Mouse (Mus musculus): Measurements from ENCODE around the gene Higd1a.

Higd1a gene

GRCm38 (mm10) chr9:121880840-121881239 lies 22.7 kb upstream of the Higd1a start:
- DNase-seq (ENCODE audit: low read depth), result peak; percentile 76

GRCm38 (mm10) chr9:121877052-121877740 lies 19.0 kb upstream of the Higd1a start:
- DNase-seq (ENCODE audit: low read depth), result peak; percentile 54

- no peak for DNase-seq (ENCODE audit: low read depth)
Observed at GRCm38 (mm10) chr9:121873578-121873977, 15.4 kb upstream of the Higd1a start.

- no peak for DNase-seq (ENCODE audit: low read depth)
Observed at GRCm38 (mm10) chr9:121872062-121872683, 14.0 kb upstream of the Higd1a start.

- DNase-seq (ENCODE audit: low read depth), result no peak
Observed at GRCm38 (mm10) chr9:121869973-121870515, 11.9 kb upstream of the Higd1a start.

GRCm38 (mm10) chr9:121869432-121869831 lies 11.3 kb upstream of the Higd1a start:
- DNase-seq (ENCODE audit: low read depth), result no peak

GRCm38 (mm10) chr9:121868236-121868635 lies 10.1 kb upstream of the Higd1a start:
- DNase-seq (ENCODE audit: low read depth), result no peak

GRCm38 (mm10) chr9:121867632-121868031 lies 9.5 kb upstream of the Higd1a start:
- DNase-seq (ENCODE audit: low read depth), result no peak

- no peak for DNase-seq (ENCODE audit: low read depth)
Observed at GRCm38 (mm10) chr9:121865425-121866008, 7.4 kb upstream of the Higd1a start.

- no peak for DNase-seq (ENCODE audit: low read depth)
Observed at GRCm38 (mm10) chr9:121864837-121865236, 6.7 kb upstream of the Higd1a start.

- DNase-seq (ENCODE audit: low read depth), result no peak
Observed at GRCm38 (mm10) chr9:121860921-121861320, 2.8 kb upstream of the Higd1a start.

GRCm38 (mm10) chr9:121859345-121859744 lies 1.2 kb upstream of the Higd1a start:
- DNase-seq (ENCODE audit: low read depth), result no peak

GRCm38 (mm10) chr9:121857474-121858152 lies 549 bp downstream of the Higd1a start:
- peak; percentile 98 for DNase-seq (ENCODE audit: low read depth)

GRCm38 (mm10) chr9:121856649-121857416 lies 1.3 kb downstream of the Higd1a start:
- peak; percentile 71 for DNase-seq (ENCODE audit: low read depth)

GRCm38 (mm10) chr9:121854246-121854645 lies 3.9 kb downstream of the Higd1a start:
- no peak for DNase-seq (ENCODE audit: low read depth)

- DNase-seq (ENCODE audit: low read depth), result no peak
Observed at GRCm38 (mm10) chr9:121847842-121848241, 10.3 kb downstream of the Higd1a start.

GRCm38 (mm10) chr9:121847138-121847537 lies 11.0 kb downstream of the Higd1a start:
- no peak for DNase-seq (ENCODE audit: low read depth)

GRCm38 (mm10) chr9:121846526-121847118 lies 11.5 kb downstream of the Higd1a start:
- peak; percentile 75 for DNase-seq (ENCODE audit: low read depth)

GRCm38 (mm10) chr9:121842914-121843313 lies 15.2 kb downstream of the Higd1a start:
- DNase-seq (ENCODE audit: low read depth), result peak; percentile 53

GRCm38 (mm10) chr9:121839622-121839965 lies 18.6 kb downstream of the Higd1a start:
- DNase-seq (ENCODE audit: low read depth), result no peak

Data from induced T-regulatory cell, adult 2 months (primary cell).